Mouse (Mus musculus) ovary, postnatal 10 days (tissue): ENCODE results near the gene Clip2.

ENCODE experiments used
- DNase-seq: peaks from one replicate; pipeline ENCODE4 v3.0.0; 2022; ENCODE audit warnings: low spot score

Gene Clip2

GRCm38 (mm10) chr5:134564272-134564671, 12.0 kb upstream of the Clip2 start:
- DNase-seq = no peak

DNA sequence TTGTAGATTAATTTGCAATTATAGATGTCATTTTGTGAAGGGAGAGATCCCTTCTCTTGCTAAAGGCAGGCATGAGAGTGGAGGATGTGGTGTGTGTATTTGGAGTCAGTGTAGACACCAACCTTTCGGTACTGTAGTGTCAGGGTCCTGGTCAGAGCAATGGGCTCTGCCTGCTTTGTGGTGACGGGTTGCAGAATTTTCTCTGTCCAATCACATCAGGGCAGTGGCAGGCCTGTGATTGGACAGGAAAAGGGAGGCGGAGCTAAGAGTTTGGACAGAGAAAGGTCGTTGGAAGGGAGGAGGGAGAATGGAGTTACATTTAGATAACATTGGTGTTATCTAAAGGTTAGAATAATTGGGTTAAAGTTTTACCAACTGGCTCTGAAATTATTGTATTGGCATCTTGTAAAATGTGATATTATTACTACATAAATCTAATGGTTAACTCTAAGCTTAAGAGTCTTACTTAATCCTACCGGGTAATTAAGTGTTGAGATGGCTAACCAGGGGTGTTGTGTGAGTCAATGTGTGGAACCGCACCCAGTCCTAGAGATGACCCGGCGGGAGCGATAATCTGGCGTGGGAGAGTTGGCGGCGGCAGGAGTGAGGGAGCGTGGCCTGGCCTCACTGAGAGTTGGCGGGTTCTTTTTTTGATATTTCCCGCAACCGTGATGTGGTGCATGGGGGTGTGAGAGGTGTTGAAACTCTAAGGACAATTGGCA, 8.4 kb upstream of the Clip2 start:
- DNase-seq = no peak

- DNase-seq = no peak
These were observed 7.8 kb upstream of the Clip2 start, which contains the start of gene Syna for GRCm38 (mm10) chr5:134560071-134560449. TSS of gene Syna (minus strand) at chr5:134560171.

DNA sequence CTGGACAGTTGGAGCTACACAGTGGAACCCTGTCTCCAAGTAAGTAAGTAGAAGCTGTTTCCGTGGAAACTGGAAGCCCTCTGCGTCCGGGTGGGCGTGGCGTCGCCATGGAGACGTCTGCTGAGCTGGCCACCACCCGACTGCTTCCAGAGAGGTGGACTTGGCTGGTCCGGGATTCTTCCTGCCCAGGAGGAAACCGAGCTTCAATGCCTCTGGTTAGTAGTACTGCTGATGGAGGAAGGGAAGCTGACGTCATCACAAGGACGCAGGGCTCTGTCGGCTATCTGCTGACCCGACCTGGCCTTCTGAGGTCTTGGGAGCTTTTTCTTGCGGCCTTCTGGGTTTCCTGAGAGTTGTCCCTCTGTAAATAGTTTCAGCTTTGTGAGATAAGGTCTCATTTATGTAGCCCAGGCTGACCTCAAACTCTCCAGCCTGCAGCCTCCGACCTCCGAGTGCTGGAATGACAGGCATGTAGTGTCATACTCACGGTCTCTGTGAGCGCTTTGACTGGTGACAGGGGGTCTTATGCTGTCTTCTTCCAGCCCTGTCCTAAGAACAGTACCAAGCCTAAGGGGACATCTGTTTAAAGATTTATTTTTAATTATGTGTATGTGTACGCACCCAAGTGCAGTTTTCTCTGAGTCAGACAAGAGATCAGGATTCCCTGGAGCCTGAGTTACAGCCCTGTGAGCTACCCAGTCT, 3.4 kb upstream of the Clip2 start:
- DNase-seq = no peak

DNA sequence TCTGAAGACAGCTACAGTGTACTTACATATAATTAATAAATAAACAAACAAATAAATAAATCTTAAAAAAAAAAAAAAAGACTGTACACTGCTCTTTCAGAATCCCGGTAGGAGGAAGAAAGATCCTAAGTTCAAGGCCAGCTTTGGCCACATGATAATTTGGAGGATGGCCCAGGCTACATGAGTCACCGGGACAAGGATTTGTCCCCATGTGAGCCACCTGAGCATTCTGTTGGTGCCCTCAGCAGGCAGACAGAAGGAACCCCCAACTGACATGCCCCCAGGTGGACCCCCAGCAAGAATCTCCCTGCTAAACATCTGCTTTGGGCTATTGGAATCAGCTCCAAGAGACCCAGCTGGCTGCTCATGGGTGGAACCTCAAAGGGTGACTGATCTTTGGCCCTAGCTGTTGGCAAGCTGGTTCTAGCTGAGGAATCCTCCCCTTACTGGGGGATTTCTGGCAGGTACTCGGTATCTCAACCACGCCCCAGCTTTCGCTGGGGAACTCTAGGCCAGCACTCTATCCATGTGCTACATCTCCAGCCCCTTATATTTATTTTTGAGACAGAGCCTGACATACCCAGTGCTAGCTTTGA, 1.8 kb upstream of the Clip2 start:
- no peak for DNase-seq

- no peak for DNase-seq
These were observed 763 bp downstream of the Clip2 start for GRCm38 (mm10) chr5:134551233-134552109.

GRCm38 (mm10) chr5:134550836-134551232, 1.4 kb downstream of the Clip2 start:
- DNase-seq = no peak

- DNase-seq = no peak
These were observed 2.5 kb downstream of the Clip2 start for GRCm38 (mm10) chr5:134549640-134550168.

DNA sequence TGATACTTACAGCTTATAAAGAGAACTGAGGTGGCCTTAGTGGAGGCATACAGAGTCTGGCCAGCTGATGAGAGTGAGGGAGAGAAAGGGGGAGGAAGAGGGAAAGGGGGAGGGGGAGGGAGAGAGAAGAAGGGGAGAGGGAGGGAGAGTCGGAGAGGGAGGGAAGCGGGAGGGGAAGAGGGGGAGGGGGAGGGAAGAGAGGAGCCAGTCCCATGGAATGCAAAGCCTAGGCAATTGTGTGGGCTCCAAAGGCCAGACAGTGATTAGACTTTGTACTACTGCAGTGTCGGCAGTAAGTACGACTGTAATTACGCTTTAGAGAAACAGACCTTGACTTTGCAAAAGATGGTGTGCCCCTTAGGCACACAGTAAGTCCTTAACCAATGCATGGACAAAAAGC, 3.9 kb downstream of the Clip2 start:
- no peak for DNase-seq

GRCm38 (mm10) chr5:134546790-134547189, 5.4 kb downstream of the Clip2 start:
- DNase-seq = no peak

DNA sequence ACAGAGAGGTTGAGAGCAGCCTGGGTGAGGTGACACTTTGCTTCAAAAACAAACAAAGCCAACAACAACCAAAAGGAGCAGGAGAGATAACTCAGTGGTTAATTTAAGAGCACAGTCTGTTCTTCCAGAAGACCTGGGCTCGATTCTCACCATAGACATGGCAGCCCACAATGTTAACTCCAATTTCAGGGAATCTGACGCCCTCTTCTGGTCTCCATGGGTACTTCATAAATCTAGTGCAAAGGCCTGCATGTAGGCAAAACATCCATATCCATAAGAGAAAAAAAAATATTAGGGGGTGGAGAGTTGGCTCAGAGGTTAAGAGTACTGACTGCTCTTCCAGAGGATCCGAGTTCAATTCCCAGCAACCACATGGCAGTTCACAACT, 7.0 kb downstream of the Clip2 start:
- no peak for DNase-seq

DNA sequence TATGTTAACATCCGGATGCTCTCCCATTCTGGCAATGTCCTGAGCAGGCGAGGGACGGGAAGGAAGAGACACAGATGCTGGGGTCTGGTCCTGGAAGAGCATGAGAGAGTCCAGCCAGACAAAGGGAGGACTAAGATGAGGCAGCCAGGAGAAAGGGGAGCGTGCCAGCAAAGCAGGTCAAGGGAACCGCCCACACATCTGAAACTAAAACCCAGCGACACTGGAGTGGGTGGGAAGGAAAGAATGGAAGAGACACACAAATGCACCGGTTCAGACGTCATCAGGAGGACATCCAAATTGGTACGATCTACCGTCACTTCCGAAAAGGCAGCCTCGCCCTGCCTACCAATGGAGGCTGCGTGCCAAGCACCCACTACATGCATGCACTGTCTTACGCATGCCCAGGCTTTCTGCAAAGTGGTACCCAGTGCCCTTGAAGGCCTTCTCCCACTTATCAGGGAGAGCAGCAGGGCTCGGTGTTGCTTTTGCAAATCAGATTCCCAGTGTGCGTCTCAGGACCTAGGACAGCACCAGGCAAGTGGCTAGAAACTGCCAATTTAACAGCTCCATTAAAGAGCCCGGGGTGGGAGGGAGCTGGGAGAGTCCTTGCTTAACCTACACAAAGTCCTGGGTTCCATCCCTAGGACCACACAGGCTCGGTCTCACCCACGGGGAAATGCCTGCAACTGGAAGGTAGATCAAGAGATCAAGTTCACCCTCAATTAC, 7.6 kb downstream of the Clip2 start:
- no peak for DNase-seq

DNA sequence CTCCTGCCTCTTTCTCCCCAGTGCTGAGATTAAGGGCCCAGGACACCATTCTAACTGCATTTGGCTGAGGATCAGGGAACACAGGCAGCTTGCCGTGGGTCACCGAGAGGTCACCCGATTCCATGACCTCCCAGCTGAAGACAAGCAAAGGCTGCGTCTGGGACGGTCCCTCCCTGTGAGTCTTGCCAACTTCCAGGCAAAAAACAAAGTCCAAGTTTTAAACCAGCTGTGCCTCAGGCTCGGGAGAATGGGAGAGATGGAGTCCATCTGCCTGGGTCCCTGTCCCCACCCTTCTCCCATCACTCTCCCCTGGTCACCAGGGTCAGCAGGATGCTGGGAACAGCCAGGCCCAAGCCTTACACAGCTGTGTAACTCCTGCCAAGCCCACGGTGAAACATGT, 10.6 kb downstream of the Clip2 start:
- DNase-seq = no peak

DNA sequence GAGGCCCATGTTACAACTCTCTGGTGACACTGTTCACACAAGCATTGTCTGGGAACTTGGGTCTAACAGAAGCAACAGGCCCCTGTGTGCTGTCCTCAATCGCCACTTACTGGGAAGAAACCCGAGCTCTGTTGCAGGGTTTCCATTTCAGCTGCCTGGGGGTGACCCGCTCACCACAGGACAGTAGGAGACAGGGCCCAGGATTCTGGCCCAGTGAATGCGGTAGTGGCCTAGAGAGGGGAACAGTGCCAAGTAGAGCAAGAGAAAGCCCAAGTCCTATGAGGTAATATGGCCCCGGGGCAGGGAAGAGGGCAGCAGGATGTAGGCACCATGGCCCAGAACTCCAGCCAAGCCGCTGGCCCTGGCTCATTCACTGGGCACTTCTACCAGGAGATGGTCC, 11.4 kb downstream of the Clip2 start:
- no peak for DNase-seq

DNA sequence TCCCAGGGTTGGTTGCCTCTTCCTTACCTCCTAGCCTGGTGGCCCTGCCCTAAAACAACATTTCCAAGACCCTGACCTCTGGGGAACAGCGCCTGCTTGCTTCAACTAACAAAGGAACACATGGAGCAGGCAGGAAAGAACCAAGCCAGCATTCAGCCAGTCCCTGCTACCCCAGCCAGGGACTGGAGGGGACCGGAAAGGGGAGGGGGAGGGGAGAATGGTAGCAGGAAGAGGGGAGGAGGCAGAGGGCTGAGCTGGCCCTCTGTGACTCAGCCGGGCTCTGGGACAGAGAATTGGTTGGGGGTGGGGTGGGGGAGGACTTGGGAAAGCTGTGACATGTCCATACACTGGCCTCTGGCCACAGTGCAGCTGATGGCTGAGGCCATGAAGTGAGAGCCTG, 12.3 kb downstream of the Clip2 start:
- no peak for DNase-seq

DNA sequence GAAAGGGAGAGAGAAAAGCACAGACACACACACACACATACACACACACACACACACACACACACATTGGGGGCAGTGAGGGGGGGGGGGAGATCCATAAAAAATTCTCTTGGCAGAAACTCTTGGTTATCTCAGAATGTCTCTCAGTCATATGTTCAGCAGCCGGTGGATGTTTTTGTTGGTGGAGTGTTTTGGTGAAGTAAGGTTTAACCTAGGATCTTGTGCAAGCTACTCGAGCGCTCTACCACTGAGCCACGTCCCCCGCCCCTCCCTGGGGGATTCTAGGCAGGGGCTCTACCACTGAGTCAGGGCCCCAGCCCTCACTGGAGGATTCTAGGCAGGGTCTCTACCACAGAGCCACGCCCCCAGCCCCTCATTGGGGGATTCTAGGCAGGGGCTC, 16.2 kb downstream of the Clip2 start:
- no peak for DNase-seq

DNA sequence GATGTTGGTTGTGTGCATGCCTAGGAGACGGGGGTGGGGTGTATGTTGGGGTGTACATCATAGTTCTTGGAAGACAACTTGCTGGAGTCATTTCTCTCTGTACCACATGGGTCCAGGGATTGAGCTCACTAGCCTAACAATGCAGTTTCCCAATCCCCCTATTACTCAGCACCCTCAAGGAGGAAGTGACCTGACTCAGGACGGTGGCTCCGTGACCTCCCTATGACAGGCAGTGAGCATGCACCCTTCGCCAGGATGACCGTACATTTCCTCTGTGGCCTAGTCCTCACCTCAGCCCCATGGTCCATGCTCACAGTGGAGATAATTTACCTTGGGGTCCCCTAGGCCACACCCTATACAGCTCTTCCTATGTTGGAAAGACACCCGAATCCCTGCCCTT, 19.8 kb downstream of the Clip2 start:
- no peak for DNase-seq

DNA sequence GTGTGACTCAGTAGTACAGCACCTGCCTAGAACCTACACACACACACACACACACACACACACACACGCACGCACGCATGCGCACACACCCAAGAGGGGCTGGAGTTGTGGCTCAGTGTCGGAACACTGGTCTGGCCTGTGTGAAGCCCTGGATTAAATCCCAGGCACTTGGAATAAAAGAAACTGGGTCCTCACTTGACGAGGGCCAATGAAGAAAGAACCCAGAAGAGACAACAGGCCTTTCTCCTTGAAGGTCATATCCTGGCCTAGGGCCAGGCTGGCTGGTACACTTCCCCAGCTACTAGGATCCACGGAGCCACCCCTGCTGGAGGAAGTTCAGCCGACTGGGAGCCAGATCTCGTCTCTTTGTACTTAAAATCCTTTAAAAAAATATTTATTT, 20.6 kb downstream of the Clip2 start:
- DNase-seq = no peak

DNA sequence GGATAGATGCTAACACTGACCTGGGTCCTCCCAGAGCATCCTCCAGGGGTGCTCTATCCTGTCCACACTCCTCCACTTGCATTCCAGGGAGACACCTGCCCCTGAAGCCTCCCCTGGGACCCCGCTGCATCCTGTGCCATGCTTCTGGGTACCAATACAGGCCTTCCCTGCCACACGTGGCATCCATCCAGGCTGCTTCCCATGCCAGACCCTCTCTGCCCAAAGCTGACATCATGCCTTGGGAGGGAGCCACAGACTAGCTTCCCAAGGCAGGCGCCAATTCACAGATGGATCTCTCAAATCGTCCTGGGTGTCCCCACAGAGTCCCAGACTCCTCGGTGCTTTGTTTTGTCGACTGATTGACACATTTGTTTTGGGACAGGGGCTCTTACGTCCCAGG, 21.4 kb downstream of the Clip2 start:
- no peak for DNase-seq

GRCm38 (mm10) chr5:134528488-134528887, 23.7 kb downstream of the Clip2 start:
- DNase-seq = no peak

DNA sequence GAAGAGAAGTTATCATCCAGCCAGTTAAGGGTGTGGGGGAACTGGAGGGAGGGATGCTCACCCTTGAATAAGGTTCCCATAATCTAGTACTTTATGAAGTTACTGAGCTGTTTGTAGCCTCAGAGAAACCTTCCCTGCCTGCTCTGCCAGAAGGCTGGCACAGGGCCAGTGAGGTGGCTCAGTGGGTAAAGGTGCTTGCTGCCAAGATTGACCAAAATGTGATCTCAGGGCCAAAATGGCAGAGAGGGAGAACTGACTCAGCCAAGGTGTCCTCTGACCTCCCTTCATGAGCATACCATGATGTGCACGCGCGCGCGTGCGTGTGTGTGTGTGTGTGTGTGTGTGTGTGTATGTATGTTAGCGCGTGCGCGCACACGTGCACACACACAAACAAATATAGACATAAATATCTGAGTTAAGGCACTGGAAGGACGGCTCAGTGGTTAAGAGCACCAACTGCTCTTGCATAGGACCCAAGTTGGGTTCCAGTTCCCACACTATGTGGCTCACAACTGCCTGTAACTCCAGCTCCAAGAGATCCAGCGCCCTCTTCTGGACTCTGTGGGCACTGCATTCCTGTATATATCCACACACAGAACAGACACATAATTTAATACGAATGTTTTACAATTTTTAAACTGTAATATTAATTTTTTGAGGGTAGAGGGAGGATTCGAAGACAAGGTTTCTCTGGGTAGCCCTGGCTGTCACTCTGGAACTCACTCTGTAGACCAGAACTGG, 26.1 kb downstream of the Clip2 start:
- DNase-seq = no peak
